In the genomic region with DNA sequence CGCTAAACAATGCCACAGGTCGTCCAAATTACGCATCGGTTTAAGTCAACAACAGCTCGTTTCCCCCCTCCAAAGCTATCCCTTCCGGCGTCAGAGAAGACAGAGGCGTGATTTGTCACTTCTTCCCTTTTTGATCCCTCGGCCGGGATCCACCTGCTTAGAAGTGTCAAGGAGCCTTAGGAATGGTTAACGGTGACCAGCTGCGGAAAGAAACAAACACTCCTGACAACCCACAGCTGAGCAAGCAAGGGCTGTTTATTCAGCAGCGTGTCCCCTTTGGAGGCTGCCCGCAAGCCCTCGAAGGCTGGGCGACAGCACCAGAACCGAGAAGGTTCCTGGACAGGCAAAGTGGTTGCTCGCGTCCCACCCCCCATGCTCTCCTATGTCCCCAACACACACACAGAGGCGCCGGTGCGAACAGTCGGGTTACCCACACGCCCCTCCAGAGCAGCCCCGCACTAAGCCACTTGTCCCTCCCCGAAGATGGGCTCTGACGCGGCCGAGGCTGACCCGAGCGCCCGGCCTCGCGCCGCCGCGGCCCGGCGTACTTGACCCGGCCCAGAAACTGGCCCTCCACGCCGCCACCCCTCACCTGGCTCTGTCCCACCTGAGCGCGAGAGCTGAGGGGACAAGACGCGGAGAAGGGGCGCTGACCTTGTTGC, we compare ENCODE assay signal across 8 mouse cellular contexts. TPM values are rescaled to one million over a fixed set of nuclear protein-coding genes. Genes with fewer than 3 reads are reported as not detected.
A peak's percentile ranks its signal among the peaks of the same experiment; 100 is the strongest.
DNase-seq lines count a peak whose midpoint lies in the region; ATAC-seq and TF ChIP-seq lines count a peak whose summit lies in the region.

No protein-coding gene starts in this region.

- H3K9me3 ChIP-seq in hindbrain, postnatal 0 days (ENCODE audit: low read length): no peaks in the 10 kb centered on the region

- TF ChIP-seq POLR2A in small intestine, adult 2 months (IDR thresholded peaks at IDR 0.05; ENCODE audit: low read depth, low read length): no peak

- H3K36me3 ChIP-seq in hindbrain, postnatal 0 days (ENCODE audit: insufficient read depth, low read length): peaks cover 11% of the 10 kb centered on the region; the same call in 1 of the 2 replicates
- H3K36me3 ChIP-seq in small intestine, adult 2 months (ENCODE audit: control insufficient read depth, insufficient read depth, low read length): peaks cover 7% of the 10 kb centered on the region

- H3K4me2 ChIP-seq in hindbrain, postnatal 0 days (ENCODE audit: low read depth, low read length): peak overlapping the region; percentile 87

- WGBS in hindbrain, postnatal 0 days: under 1% methylated on average over 47 of the region's 47 CpGs
- WGBS in small intestine, adult 2 months: under 1% methylated on average over 47 of the region's 47 CpGs

- no peaks in the 10 kb centered on the region for H3K27me3 ChIP-seq in hindbrain, postnatal 0 days (ENCODE audit: insufficient read depth, low read length)
- H3K27me3 ChIP-seq in small intestine, adult 2 months (ENCODE audit: control insufficient read depth, insufficient read depth, low read length): no peaks in the 10 kb centered on the region

- peak overlapping the region; percentile 93 for H3K4me3 ChIP-seq in gastrocnemius, adult 2 months
- peak overlapping the region; percentile 82 for H3K4me3 ChIP-seq in hindbrain, postnatal 0 days (ENCODE audit: low read length)
- peak overlapping the region; percentile 68 for H3K4me3 ChIP-seq in small intestine, adult 2 months (ENCODE audit: low read depth, low read length)

- peaks cover 11% of the 10 kb centered on the region; the same call in 1 of the 2 replicates for H3K4me1 ChIP-seq in hindbrain, postnatal 0 days (ENCODE audit: insufficient read depth, low read length)
- peaks cover 6% of the 10 kb centered on the region; the same call in 1 of the 2 replicates for H3K4me1 ChIP-seq in small intestine, adult 2 months (ENCODE audit: control insufficient read depth, insufficient read depth, insufficient read length, low read length)

- intact Hi-C loops in gastrocnemius, adult 2 months (cut with DNase I): loop anchor here (1.0 to 5.0 kb wide), 3 partner anchors 32 to 156 kb away; no protein-coding TSS in a partner anchor
- intact Hi-C loops in left cerebral cortex, postnatal 4 days (cut with DNase I): loop anchor here (5.0 kb wide), 2 partner anchors 34 to 154 kb away; no protein-coding TSS in a partner anchor

- peak overlapping the region; percentile 95 for H3K9ac ChIP-seq in hindbrain, postnatal 0 days (replicated peaks; ENCODE audit: low read length)

- peak; percentile 61 for DNase-seq in spleen, adult 12 weeks (ENCODE audit: low spot score)
- no peak for DNase-seq in spleen, adult 18-20 months
- DNase-seq in gastrocnemius, adult 2 months: peak; percentile 73
- DNase-seq in hindbrain, postnatal 0 days (ENCODE audit: low spot score): peak; percentile 60
- peak; percentile 32 for DNase-seq in left cerebral cortex, postnatal 4 days
- DNase-seq in mesoderm, embryonic 11.5 days (ENCODE audit: low read depth, low spot score): peak; percentile 58

- peak; percentile 26 for ATAC-seq in common myeloid progenitor, adult 5-6 weeks (replicated peaks; ENCODE audit: low read depth, poor library complexity, severe bottlenecking)
- ATAC-seq in hindbrain, postnatal 0 days: peak; percentile 77

- peak overlapping the region; percentile 98 for H3K27ac ChIP-seq in gastrocnemius, adult 2 months
- H3K27ac ChIP-seq in hindbrain, postnatal 0 days: peak overlapping the region; percentile 86
- H3K27ac ChIP-seq in small intestine, adult 2 months (ENCODE audit: insufficient read depth, low read depth, low read length): peak overlapping the region; percentile 25

- TF ChIP-seq CTCF in gastrocnemius, adult 2 months (IDR thresholded peaks at IDR 0.05): no peak
- no peak; the same call in 1 of the 2 replicates for TF ChIP-seq CTCF in hindbrain, postnatal 0 days (IDR thresholded peaks at IDR 0.05; ENCODE audit: low read depth)
- TF ChIP-seq CTCF in small intestine, adult 2 months (IDR thresholded peaks at IDR 0.05; ENCODE audit: extremely low read depth, insufficient read length, insufficient replicate concordance, low read depth, low read length): no peak

RNA-seq across cellular contexts. Expression of a gene that starts 0.6 kb away (rescaled TPM):
- 77.4 and 101 TPM in 2 replicates for total RNA-seq in common myeloid progenitor, adult 5-6 weeks (2017)
- total RNA-seq in gastrocnemius, adult 2 months (2021): 10 to 100 TPM; 72.5 to 84.7 TPM
- total RNA-seq in hindbrain, postnatal 0 days (2014; rRNA removed): 50.3 and 65.0 TPM in 2 replicates
- 94.8 and 100 TPM in 2 replicates for polyA plus RNA-seq in hindbrain, postnatal 0 days (2015; fragmentation: Nextera tagmentation; extraction: Ambion mirVana)
- total RNA-seq in left cerebral cortex, postnatal 4 days (2021): 100 to 1,000 TPM in 1 of 2 experiments, 10 to 100 TPM in 1; 99.0 to 104 TPM
- 15.6 and 25.4 TPM in 2 replicates for polyA plus RNA-seq in small intestine, adult 2 months (2012; rRNA removed)

RNA-seq across cellular contexts. Expression of a gene that starts 1.6 kb away (rescaled TPM):
- total RNA-seq in common myeloid progenitor, adult 5-6 weeks (2017): 0.53 and 1.3 TPM in 2 replicates
- 10 to 100 TPM; 56.0 to 64.8 TPM for total RNA-seq in gastrocnemius, adult 2 months (2021)
- 23.7 and 26.1 TPM in 2 replicates for total RNA-seq in hindbrain, postnatal 0 days (2014; rRNA removed)
- polyA plus RNA-seq in hindbrain, postnatal 0 days (2015; fragmentation: Nextera tagmentation; extraction: Ambion mirVana): 10.3 and 11.3 TPM in 2 replicates
- total RNA-seq in left cerebral cortex, postnatal 4 days (2021): 10 to 100 TPM; 36.7 to 38.6 TPM
- polyA plus RNA-seq in small intestine, adult 2 months (2012; rRNA removed): 5.9 and 9.1 TPM in 2 replicates

Comparison
In these comparisons a context has a peak if more than half of its experiments do, and no peak if none do; other contexts are left out.
1. DNase-seq: peak in spleen, adult 12 weeks (single experiment), gastrocnemius, adult 2 months (single experiment), hindbrain, postnatal 0 days (single experiment), left cerebral cortex, postnatal 4 days (single experiment) and mesoderm, embryonic 11.5 days (single experiment); none in spleen, adult 18-20 months (0 of 2).
2. H3K27ac ChIP-seq: peak in every context shown above with its lines; median percentile 98 in gastrocnemius, adult 2 months; 86 in hindbrain, postnatal 0 days; 25 in small intestine, adult 2 months.
3. RNA of a gene that starts 1.6 kb away (total RNA-seq): 56.0 to 64.8 TPM in gastrocnemius, adult 2 months, 36.7 to 38.6 TPM in left cerebral cortex, postnatal 4 days and 23.7 to 26.1 TPM in hindbrain, postnatal 0 days; 0.53 to 1.3 TPM in common myeloid progenitor, adult 5-6 weeks; every median in the first group is over 10 times any median in the second.
4. Peak in every context shown above with its lines, with median percentiles within 50 percentile points of each other: H3K4me3 ChIP-seq.